Mouse (Mus musculus): ENCODE results near the gene Pgap3. TPM values are rescaled to one million over a fixed set of nuclear protein-coding genes. Genes with fewer than 3 reads are reported as not detected.

The Pgap3 gene
- polyA plus RNA-seq, 1 experiment from 2014 or later = 9.4 TPM

GRCm38 (mm10) chr11:98408872-98409271, 8.6 kb upstream of the Pgap3 start:
- peak; percentile 21; the same call in 1 of the 2 replicates for ATAC-seq (ENCODE audit: low FRiP score)
- H3K9ac ChIP-seq = no peak overlapping the region
- 33% methylated on average over 8 of the region's 8 CpGs for WGBS
- H3K4me2 ChIP-seq = no peak overlapping the region
- no peaks in the 10 kb centered on the region for H3K36me3 ChIP-seq
- no peaks in the 10 kb centered on the region for H3K9me3 ChIP-seq
- H3K27ac ChIP-seq = peak overlapping the region; percentile 52; the same call in 1 of the 2 replicates
- H3K4me3 ChIP-seq = no peak overlapping the region
- peaks cover 46% of the 10 kb centered on the region for H3K27me3 ChIP-seq
- H3K4me1 ChIP-seq (replicated peaks) = peaks cover 29% of the 10 kb centered on the region

- Histone ChIP-seq H3K9ac (no peak overlapping the region), H3K4me2 (no peak overlapping the region), H3K4me1 (replicated peaks) (peaks cover 7% of the 10 kb centered on the region), H3K36me3 (no peaks in the 10 kb centered on the region), H3K4me3 (no peak overlapping the region), H3K27ac (no peak overlapping the region), H3K9me3 (no peaks in the 10 kb centered on the region), H3K27me3 (peaks cover 39% of the 10 kb centered on the region)
- 73% methylated on average over 6 of the region's 6 CpGs for WGBS
- no peak for ATAC-seq (ENCODE audit: low FRiP score)
Measured at GRCm38 (mm10) chr11:98406621-98407020, 6.3 kb upstream of the Pgap3 start.

GRCm38 (mm10) chr11:98400816-98401215, 526 bp upstream of the Pgap3 start:
- H3K9me3 ChIP-seq = no peaks in the 10 kb centered on the region
- peaks cover 20% of the 10 kb centered on the region for H3K27me3 ChIP-seq
- H3K4me3 ChIP-seq = peak overlapping the region; percentile 61
- H3K27ac ChIP-seq = peak overlapping the region; percentile 97
- H3K9ac ChIP-seq = peak overlapping the region; percentile 76
- no peak for ATAC-seq (ENCODE audit: low FRiP score)
- peak overlapping the region; percentile 65 for H3K4me2 ChIP-seq
- H3K36me3 ChIP-seq = peaks cover 12% of the 10 kb centered on the region
- peaks cover 15% of the 10 kb centered on the region for H3K4me1 ChIP-seq (replicated peaks)
- WGBS = 60% methylated on average over 3 of the region's 3 CpGs

- no peak overlapping the region for H3K27ac ChIP-seq
- H3K4me1 ChIP-seq (replicated peaks) = peaks cover 37% of the 10 kb centered on the region
- no peak for ATAC-seq (ENCODE audit: low FRiP score)
- H3K4me2 ChIP-seq = no peak overlapping the region
- no peak overlapping the region for H3K4me3 ChIP-seq
- no peak overlapping the region for H3K9ac ChIP-seq
- no peaks in the 10 kb centered on the region for H3K9me3 ChIP-seq
- H3K36me3 ChIP-seq = peaks cover 12% of the 10 kb centered on the region
- 92% methylated on average over 7 of the region's 7 CpGs for WGBS
- peaks cover 17% of the 10 kb centered on the region for H3K27me3 ChIP-seq
Measured at GRCm38 (mm10) chr11:98397946-98398345, 2.3 kb downstream of the Pgap3 start.

- Histone ChIP-seq H3K4me1 (replicated peaks) (peaks cover 30% of the 10 kb centered on the region), H3K9me3 (no peaks in the 10 kb centered on the region), H3K4me2 (no peak overlapping the region), H3K36me3 (peaks cover 12% of the 10 kb centered on the region), H3K27ac (no peak overlapping the region), H3K4me3 (no peak overlapping the region), H3K27me3 (peaks cover 36% of the 10 kb centered on the region), H3K9ac (peak overlapping the region; percentile 24; the same call in 1 of the 2 replicates)
- WGBS = 62% methylated on average over 4 of the region's 4 CpGs
- ATAC-seq (ENCODE audit: low FRiP score) = no peak
Measured at GRCm38 (mm10) chr11:98395041-98395440, 5.2 kb downstream of the Pgap3 start.

- H3K36me3 ChIP-seq = peaks cover 12% of the 10 kb centered on the region
- H3K9me3 ChIP-seq = no peaks in the 10 kb centered on the region
- H3K4me1 ChIP-seq (replicated peaks) = peaks cover 23% of the 10 kb centered on the region
- H3K27ac ChIP-seq = no peak overlapping the region
- 57% methylated on average over 6 of the region's 6 CpGs for WGBS
- ATAC-seq (ENCODE audit: low FRiP score) = no peak
- no peak overlapping the region for H3K9ac ChIP-seq
- H3K4me3 ChIP-seq = no peak overlapping the region
- H3K27me3 ChIP-seq = peaks cover 40% of the 10 kb centered on the region
- H3K4me2 ChIP-seq = no peak overlapping the region
Measured at GRCm38 (mm10) chr11:98394301-98394700, 6.0 kb downstream of the Pgap3 start.

GRCm38 (mm10) chr11:98393317-98393716, 7.0 kb downstream of the Pgap3 start:
- Histone ChIP-seq H3K27ac (no peak overlapping the region), H3K4me3 (no peak overlapping the region), H3K4me1 (replicated peaks) (peaks cover 25% of the 10 kb centered on the region), H3K9me3 (no peaks in the 10 kb centered on the region), H3K4me2 (no peak overlapping the region), H3K9ac (peak overlapping the region; percentile 13; the same call in 1 of the 2 replicates), H3K27me3 (peaks cover 46% of the 10 kb centered on the region), H3K36me3 (peaks cover 12% of the 10 kb centered on the region)
- no peak for ATAC-seq (ENCODE audit: low FRiP score)
- 69% methylated on average over 6 of the region's 6 CpGs for WGBS

- no peak overlapping the region for H3K27ac ChIP-seq
- no peak overlapping the region for H3K4me2 ChIP-seq
- peaks cover 53% of the 10 kb centered on the region for H3K27me3 ChIP-seq
- no peak for ATAC-seq (ENCODE audit: low FRiP score)
- peaks cover 27% of the 10 kb centered on the region for H3K4me1 ChIP-seq (replicated peaks)
- WGBS = 49% methylated on average over 4 of the region's 4 CpGs
- no peak overlapping the region for H3K4me3 ChIP-seq
- peaks cover 8% of the 10 kb centered on the region for H3K36me3 ChIP-seq
- H3K9ac ChIP-seq = no peak overlapping the region
- no peaks in the 10 kb centered on the region for H3K9me3 ChIP-seq
Measured at GRCm38 (mm10) chr11:98392645-98393044, 7.6 kb downstream of the Pgap3 start.

- no peak overlapping the region for H3K27ac ChIP-seq
Measured at GRCm38 (mm10) chr11:98392034-98392433, 8.3 kb downstream of the Pgap3 start.

GRCm38 (mm10) chr11:98390141-98390540, 10.1 kb downstream of the Pgap3 start:
- Histone ChIP-seq H3K36me3 (no peaks in the 10 kb centered on the region), H3K9ac (0 out of 2 replicates have a peak overlapping the region, but pooled peaks have one; percentile 13), H3K27me3 (peaks cover 78% of the 10 kb centered on the region), H3K4me2 (no peak overlapping the region), H3K4me1 (replicated peaks) (peaks cover 38% of the 10 kb centered on the region), H3K27ac (no peak overlapping the region), H3K4me3 (no peak overlapping the region), H3K9me3 (no peaks in the 10 kb centered on the region)
- 73% methylated on average over 12 of the region's 12 CpGs for WGBS
- no peak for ATAC-seq (ENCODE audit: low FRiP score)

More at GRCm38 (mm10) chr11:98392034-98392433, 8.3 kb downstream of the Pgap3 start:
- ATAC-seq (ENCODE audit: low FRiP score) = no peak
- H3K36me3 ChIP-seq = peaks cover 4% of the 10 kb centered on the region; the same call in 1 of the 2 replicates
- H3K9ac ChIP-seq = no peak overlapping the region
- no peak overlapping the region for H3K4me2 ChIP-seq
- H3K9me3 ChIP-seq = no peaks in the 10 kb centered on the region
- H3K27me3 ChIP-seq = peaks cover 59% of the 10 kb centered on the region
- WGBS = 17% methylated on average over 8 of the region's 8 CpGs
- H3K4me1 ChIP-seq (replicated peaks) = peaks cover 33% of the 10 kb centered on the region
- no peak overlapping the region for H3K4me3 ChIP-seq

GRCm38 (mm10) chr11:98389221-98389780, 11.0 kb downstream of the Pgap3 start:
- 19% methylated on average over 9 of the region's 9 CpGs for WGBS
- ATAC-seq (ENCODE audit: low FRiP score) = no peak
- Histone ChIP-seq H3K4me2 (no peak overlapping the region), H3K36me3 (no peaks in the 10 kb centered on the region), H3K9me3 (no peaks in the 10 kb centered on the region), H3K27me3 (peaks cover 86% of the 10 kb centered on the region), H3K4me3 (no peak overlapping the region), H3K9ac (no peak overlapping the region), H3K4me1 (replicated peaks) (peaks cover 32% of the 10 kb centered on the region), H3K27ac (no peak overlapping the region)

GRCm38 (mm10) chr11:98388282-98388681, 12.0 kb downstream of the Pgap3 start:
- no peaks in the 10 kb centered on the region for H3K9me3 ChIP-seq
- no peak for ATAC-seq (ENCODE audit: low FRiP score)
- peaks cover 92% of the 10 kb centered on the region for H3K27me3 ChIP-seq
- H3K27ac ChIP-seq = no peak overlapping the region
- no peaks in the 10 kb centered on the region for H3K36me3 ChIP-seq
- H3K4me3 ChIP-seq = no peak overlapping the region
- 81% methylated on average over 10 of the region's 10 CpGs for WGBS
- H3K4me1 ChIP-seq (replicated peaks) = peaks cover 22% of the 10 kb centered on the region
- H3K4me2 ChIP-seq = no peak overlapping the region
- H3K9ac ChIP-seq = no peak overlapping the region

GRCm38 (mm10) chr11:98387056-98387577, 13.2 kb downstream of the Pgap3 start:
- Histone ChIP-seq H3K36me3 (no peaks in the 10 kb centered on the region), H3K4me1 (replicated peaks) (peaks cover 19% of the 10 kb centered on the region), H3K4me3 (no peak overlapping the region), H3K9me3 (no peaks in the 10 kb centered on the region), H3K4me2 (no peak overlapping the region), H3K9ac (peak overlapping the region; percentile 46), H3K27me3 (peaks cover 83% of the 10 kb centered on the region), H3K27ac (no peak overlapping the region)
- 62% methylated on average over 14 of the region's 14 CpGs for WGBS
- no peak for ATAC-seq (ENCODE audit: low FRiP score)

All from hindbrain, embryonic 13.5 days (tissue).